Mouse (Mus musculus) lung, postnatal 0 days (tissue): ENCODE results near the gene Nectin2.

Source experiments
- CTCF ChIP-seq: IDR thresholded peaks from 2 replicates; pipeline ENCODE4 v1.5.1; 2016; ENCODE audit warnings: antibody characterized with exemption, mild to moderate bottlenecking
- EP300 ChIP-seq: IDR thresholded peaks from 2 replicates; pipeline ENCODE4 v1.6.1; 2016; ENCODE audit warnings: antibody characterized with exemption, mild to moderate bottlenecking, control low read depth

DNA sequence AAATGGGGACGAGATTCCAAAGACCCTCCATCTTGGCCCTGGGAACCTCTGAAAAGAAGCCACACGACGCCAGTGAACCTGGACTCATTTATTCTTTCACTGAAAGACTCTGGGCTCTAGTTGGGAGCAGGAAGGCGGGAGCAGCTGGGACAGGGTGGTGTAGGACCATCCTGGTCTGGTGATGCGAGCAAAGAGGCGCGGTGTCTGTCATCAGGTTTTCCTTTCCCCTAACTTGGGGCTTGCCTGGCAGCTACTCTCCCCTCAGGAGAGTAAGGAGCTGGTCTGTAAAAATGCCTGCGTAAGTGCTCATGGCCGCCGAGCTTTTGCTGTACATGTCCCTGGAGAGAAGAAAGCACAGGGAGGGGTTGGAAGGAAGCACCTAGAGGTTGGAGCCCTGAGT lies 78.8 kb downstream of the Nectin2 start:
- TF ChIP-seq CTCF (no peak), EP300 (no peak)
